Mouse (Mus musculus) left cerebral cortex, adult 11 months (tissue): Measurements from ENCODE around the gene Pex13.

ENCODE experiments used
- DNase-seq: peaks from one replicate; pipeline ENCODE4 v3.0.0; 2022; ENCODE audit warnings: low spot score

Pex13 gene

DNA sequence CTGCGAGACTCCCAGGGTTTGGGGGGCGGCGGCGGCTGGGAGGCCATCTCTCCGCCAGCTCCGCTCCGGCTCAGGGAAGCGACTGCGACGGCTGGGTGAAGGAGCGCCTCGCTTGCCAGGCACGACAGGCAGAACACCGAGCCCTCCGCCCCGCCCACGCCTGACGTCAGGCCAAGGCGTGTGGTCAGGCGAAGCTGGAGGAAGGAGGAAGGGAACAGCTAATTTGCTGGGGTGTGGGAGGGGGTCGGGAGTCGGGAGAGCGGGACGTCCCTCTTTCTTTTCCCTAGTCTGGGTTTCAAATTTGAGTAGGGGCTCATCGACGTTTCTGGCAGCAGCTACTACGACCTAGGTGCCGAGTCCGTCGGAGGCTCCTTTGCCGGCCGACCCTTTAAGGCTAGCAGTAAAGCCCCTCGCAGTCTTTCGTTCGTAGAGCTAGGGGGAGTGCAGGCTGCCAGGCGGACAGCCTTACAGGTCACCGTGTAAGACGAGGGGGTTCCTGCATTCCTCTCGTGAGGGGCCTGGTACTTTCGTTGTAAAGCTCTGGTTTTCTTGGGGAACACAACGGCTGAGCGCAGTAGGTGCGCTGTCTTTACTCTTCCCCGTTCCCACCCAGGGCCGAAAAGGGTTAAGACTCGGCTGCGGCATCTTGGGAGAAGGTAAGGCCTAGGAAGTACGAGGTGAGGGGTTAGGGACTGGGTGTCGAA lies at the start of gene Pex13:
Gene Pex13 (minus strand): TSS at position 162 of the 704 bp plus-strand sequence.
- peak; percentile 79 for DNase-seq

DNA sequence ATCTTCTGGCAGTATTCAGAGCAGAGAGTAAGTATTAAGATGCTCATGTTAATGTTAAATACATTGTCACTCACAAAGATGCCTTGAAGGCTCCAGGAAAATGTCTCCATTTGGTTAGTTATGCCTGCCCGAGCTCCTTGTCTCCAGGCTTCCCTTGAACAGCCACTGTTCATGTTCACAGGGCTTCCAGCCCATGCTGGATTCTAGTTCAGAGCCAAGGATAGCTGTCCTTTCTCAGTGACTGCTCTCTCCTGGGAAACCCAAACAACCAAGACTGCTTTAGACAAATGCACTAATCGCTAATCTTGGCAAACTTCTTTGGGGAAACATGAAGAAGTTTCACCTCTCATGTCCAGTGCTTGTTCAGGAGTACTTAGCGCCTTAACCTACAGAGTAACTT lies 46.5 kb upstream of the Pex13 start:
- no peak for DNase-seq

DNA sequence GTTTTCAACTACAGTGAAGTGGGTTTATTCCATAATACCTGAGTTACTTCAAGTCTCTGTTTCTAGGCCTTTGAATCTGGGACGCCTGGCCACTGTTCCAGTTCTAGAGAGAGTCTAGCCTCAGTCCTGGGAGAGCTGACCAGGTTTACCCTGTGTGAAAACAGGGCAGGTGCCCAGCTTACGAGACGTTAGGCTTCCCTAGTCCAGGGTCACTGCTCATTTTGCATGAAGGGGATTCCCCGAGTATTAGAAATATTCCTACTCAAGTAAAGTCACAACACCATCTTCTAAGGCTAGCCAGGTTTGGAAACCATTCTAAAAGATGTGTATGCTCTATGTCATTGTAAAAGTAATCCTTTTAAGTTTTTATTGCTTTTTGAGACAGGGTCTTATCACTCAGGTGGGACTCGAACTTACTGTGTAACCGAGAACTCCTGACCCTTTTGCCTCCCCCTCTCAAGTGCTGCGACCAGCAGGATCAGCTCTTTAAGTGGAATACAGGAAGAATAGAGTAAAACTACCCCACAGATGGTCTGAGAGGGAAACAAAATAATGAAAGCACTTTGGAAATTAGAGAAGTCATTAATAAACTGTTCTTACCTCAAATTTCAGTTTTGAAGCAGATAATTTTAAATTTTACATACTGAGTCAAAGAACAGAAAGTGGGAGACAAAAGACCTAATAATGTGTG lies 39.0 kb upstream of the Pex13 start:
- no peak for DNase-seq

DNA sequence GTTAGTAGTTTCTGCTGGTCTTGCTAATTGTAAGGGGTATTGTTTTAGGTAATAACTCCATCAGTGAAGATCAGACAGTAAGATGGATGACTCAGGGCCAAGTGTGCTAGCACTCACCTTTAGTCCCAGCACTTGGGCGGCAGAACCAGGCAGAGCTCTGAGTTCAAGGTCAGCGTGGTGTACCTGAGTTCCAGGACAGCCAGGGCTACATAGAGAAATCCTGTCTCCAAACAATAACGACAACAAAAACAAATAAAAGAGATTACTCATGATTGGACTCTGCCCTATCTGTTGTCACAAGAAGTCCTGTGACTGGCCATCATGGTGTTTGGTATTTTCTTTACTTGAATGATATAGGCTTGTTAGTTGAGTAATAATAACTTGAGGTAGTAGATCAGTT lies 36.1 kb upstream of the Pex13 start:
- no peak for DNase-seq

DNA sequence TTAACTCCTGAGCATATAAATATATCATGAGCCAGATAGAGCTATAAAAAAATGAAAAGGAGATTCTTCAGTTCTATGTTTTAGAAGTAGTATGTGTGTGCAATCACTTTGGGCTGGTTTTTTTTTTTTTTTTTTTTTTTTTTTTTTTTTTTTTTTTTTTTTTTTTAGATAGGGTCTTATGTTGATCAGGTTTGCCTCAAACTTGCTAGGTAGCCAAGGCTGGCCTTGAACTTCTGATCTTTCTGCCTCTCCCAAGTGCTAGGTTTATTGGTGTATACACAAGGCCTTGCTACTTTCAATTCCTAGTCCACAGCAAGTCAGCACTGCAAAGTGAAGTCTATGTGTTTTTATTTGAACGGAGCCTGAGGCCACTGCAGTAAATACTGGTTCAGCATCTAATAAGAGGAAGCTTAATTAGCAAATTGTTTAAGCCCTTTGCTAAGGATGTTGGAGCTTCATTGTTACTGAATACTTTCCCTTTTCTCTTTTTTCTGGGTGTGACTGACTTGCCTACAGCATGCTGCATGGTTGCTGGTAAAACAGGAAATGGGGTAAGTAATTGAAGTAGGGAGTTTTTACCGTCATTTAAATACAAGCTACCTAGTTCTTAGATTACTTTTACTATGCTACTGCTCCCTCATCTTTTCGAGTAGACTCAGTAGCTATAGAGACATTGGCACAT lies 33.8 kb upstream of the Pex13 start:
- no peak for DNase-seq

DNA sequence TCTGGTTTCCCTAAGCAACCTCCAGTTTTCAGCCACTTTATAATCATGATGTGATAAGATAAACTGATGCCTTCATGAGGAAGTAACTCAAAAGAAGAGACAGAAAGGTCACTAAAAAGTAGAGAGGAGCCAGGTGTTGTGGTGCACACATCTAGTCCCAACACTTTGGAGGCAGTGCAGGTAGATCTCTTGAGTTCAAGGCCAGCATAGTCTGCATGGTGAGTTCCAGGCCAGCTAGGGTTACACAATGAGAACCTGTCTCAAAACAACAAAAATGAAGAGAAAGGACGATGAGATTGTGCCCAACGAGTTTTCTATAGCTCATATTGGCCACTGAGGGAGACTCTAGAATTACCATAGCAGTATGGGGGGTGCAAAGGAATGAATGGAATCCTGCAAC lies 32.8 kb upstream of the Pex13 start:
- no peak for DNase-seq

DNA sequence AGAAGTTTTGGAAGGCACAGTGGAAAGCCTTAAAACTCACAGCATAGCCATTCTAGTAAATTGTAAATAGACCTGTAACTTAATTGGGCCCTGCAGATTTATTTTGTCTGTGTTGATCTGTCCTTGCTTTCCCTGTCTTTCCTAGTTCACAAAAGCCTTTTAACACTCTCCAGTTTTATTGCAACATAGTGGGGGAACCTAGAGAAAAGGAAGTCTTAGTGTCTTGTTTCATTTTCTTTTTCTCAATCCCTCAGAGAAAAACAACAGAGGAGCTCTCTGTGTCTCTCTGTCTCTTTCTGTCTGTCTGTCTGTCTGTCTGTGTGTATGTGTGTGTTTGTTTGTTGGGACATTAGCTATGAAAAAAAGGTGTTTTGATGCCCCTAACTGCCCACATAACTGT lies 30.1 kb upstream of the Pex13 start:
- no peak for DNase-seq

DNA sequence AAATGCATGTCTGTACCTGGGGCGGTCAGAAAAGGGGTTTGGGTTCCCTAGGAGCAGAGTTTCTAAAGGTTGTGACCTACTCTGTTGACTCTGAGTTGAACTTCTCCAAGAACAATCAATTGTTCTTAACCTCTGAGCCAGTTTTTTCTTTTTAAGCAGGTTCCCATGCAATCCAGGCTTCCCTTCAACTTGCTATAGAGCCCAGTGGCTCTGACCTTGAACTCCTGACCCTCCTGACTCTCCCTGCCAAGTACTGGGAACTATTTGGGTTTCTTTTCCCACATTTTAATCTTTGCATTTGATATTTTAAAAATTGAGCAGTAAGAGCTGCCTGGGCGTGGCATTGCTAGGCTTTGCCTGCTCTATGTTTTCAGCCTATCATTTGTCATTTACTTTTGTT lies 27.5 kb upstream of the Pex13 start:
- no peak for DNase-seq

DNA sequence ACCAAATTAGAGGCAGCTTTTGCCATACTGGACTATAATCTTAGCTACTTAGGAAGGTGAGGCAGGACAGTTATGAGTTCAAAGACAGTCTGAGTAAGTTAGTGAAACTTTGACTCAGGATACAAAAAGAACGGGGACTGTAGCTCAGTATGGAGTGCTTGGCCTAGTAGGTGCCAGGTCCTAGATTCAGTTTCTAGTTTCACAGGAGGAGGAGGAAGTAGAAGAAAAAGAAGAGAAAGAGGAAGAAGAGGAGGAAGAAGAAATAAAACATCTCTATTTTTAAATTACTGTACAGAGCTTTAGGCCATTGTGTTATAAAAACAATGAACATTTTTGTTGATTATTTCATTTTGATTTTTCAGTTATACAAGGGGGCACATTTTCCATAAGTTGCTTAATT lies 22.3 kb upstream of the Pex13 start:
- DNase-seq: no peak

DNA sequence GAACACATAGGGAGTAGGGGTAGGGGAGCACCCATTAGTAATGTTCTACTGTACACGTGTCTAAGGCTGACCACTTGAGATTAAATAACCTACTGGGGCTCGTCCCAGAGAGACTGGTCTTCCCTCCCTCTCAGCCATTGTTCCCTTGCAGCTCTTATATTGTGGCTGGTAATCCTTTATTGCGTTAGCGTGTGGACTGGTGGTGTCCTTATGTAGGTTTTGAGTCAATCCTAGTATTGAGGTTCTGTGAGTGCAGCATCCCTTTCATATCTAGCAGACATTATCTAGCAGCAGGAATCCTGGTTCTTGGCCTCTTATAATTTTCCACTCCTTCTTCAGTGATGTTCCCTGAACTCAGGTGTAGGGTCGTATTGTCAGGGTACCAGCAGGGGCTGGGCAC lies 20.9 kb upstream of the Pex13 start:
- DNase-seq: no peak

DNA sequence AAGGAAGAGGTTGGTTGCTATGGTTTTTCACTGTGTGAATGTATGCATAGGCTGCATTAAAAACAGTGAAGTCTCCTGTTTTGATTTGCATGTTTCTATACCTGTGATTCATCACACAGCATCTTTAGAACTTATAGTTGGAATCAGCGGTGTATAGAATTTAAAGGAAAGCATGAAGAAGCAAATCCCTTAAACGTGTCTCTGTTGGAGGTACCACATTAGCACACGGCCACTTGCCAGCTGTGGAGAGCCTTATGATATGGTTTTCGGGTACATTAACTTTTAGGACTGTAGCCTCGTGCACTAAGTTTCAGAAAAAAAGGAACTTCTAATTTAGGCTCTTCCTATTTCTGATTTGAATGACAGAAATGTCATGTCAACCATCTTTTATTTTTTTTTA lies 16.8 kb upstream of the Pex13 start:
- no peak for DNase-seq

DNA sequence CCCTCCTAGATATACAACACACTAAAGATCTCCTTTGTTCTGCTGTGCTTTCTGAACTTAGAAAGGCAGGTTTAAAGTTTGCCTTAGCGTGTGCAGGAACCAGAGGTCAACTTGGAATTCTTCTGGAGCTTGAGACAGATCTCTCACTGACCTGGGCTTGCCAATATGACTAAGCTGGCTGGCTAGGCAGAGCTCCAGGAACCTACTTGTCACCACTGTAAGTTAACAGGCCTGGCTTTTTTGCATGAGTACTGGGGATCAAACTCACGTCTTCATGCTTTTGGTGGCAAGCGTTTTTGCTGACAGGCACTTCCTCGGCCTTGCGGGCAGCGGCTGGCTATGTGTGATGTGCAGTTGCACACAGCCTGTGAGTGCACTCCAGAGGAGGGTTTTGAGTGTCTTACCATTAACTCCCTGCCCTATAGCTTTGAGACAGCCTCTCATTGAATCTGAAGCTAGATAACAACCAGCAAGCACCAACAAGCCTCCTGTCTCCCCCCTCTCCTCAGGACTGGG lies 14.7 kb upstream of the Pex13 start:
- no peak for DNase-seq

DNA sequence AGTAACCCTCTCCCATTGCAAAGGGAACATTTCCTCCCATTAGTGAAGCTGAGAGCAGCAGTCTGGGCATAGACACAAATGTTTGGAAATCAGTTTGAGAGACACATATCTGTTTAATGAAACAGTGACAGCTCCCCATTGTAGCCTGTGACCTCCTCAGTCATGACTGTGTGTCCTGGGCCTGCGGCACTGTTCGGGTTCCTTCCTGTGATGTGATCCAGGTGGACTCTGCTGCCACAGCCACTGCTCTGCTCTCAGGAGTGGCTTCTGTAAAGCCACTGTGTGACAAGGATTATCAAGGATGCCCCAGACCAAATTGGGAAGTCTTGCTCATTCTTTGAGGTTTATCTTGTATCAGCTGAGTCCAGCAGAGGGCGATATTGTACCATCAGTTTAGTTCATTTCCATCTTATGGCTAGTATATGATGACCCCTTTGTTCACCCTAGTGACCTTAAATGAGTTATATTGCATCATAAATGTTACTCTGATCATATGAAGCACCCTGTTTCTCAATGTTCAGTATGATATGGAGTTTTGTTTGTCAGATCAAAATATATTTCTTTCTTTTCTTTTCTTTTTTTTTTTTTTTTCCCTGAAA lies 13.4 kb upstream of the Pex13 start:
- DNase-seq: peak; percentile 56

DNA sequence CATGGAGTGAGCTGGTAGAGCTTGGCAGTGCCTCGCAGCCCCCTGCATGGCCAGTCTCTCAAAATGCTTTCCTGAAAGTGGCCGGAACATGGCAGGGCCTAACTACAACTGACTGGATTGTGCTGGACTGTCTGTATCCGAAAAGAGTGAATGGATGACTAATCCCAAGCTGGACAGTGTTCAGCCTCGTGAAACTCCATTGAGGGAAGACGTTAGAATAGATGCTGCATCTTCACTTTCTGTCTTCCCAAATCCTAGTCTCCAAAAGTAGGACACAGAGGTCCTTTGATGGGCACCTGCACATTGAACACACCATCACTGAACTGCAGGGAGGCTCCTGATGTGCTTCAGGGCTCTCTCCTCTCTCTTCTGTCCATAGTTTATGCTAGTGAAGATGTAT lies 10.3 kb upstream of the Pex13 start:
- no peak for DNase-seq

DNA sequence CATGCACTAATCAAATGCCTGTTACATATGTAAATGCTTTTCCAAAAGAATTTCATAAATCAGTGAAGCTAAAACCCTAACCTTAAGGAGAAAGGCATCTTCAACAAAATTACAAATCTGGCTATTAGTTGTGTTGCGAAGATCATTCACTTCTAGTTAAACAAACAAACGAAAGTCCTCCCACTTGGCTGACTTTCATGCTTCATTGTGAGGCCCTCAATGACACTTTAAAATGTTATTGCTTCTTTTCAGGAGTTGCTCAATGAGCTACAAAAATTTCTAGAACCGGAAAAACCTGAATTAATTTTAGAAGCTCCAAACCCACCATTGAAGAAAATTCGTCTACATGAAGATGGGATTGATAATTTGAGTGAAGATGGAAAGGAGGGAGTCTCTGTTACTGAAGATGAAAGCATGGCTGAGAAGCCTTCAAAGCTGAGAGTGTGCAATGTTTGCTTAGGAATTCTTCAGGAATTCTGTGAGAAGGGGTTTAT lies 6.5 kb upstream of the Pex13 start:
- no peak for DNase-seq

DNA sequence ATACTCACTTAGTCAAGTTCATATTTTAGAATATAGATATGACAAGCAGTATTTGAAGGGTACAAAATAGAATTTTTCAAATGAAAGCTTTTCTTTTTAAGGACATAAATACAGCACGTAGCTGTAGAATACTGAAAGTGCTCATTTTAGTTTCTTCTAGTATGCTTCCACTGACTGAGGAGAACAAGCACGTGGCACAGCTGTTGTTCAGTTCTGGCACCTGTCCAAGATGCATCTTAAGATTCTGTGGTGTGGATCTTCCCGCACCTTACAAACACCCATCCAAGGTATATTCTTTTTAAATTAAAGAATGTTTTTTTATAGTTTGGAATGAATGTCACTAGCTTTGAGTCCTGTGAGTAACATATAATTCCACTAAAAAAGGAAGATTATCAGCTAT lies 1.4 kb upstream of the Pex13 start:
- DNase-seq: no peak

DNA sequence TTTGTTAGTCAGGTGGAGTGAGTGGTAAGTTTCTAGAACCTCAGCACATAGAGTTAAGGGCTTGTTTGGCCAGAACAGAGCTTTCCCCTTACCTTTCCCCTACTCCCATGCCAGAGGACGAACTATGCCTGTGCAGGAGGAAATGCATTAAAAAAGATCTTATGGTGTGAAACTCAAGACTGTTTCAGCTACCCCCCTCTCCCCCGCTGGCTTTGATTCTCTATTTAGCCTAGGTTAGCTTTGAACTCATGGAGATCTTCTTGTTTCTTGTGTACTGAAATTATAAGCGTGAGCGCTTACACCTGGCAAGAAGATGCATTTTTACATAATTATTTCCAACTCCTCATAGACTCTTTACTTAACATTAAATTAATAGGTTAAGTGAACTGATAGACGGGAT lies 767 bp upstream of the Pex13 start:
- DNase-seq: no peak

DNA sequence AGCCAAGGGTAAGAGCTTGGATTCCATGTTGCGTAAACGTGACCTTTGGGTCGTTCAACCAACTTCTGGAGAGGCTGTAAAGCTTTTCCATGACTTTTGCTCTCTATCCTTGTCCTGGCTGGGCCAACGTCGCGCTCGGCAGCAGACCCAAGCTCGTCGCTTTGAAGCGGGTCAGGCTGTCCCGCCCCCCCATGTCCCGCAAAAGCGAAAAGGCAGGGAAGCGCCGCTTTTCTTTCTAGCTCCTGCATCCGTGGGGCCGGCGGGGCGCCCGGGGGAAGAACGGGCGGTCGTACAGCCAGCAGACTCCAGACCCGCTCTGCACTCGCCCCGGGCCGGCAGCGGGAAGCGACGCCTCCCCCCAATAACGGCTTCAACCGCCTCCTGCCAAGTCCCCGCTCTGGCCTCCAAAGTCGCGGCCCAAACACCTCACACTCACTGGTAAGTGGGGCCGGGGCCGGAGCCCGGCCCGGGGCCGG lies 410 bp downstream of the Pex13 start, which contains the start of gene Pus10:
Gene Pus10 (plus strand): TSS at position 364 of the 476 bp plus-strand sequence.
- DNase-seq: no peak

DNA sequence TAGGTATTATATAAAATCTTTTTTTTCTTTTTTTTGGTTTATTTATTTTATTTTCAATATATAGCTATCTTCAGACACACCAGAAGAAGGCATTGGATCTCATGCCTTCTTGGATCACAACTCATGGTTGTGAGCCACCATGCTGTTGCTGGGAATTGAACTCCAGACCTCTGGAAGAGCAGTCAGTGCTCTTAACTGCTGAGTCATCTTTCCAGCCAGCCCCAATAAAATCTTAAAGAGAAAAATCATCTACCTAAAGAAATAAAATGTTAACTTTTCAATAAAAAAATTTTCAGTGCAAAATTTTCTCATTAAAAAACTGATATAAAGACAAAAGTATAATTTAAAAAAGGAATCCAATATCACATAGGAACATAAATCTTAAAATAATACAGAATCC lies 1.5 kb downstream of the Pex13 start:
- no peak for DNase-seq

DNA sequence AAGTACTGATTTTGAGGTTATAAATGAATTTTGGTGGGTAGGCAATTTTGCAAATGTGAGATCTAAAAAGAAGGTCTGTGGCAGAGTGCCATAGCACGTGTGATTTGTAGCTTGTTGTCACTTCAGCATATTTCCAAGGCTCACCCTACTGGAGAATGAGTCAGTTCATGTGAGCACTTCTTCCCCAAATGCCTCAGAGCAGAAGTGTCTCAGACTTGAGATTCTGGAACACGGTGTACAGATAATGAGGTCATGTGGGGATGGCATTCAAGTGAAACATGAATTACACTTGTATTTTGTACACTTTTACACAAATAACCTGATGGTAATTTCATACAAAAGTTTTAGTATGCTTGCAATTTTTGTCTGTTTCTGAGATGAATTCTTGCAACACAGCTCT lies 8.0 kb downstream of the Pex13 start:
- no peak for DNase-seq

DNA sequence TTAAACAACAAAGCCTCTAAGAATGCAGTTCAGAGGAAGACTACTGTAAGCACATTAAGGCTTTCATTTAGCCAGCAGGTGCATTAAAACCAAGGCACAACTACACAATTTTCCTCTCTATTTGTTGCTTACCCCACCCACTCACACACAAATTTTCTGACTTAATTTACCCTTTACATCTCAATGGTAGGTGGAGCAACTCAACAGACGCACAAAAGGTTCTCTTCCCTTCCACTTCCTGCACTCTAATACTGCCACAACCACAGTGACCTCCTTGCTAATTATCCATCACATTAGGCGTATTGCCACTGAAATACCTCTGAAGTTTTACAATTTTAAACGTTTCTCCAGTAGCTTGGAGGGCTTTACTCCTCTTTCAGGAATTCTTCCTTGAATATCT lies 12.1 kb downstream of the Pex13 start:
- DNase-seq: no peak

DNA sequence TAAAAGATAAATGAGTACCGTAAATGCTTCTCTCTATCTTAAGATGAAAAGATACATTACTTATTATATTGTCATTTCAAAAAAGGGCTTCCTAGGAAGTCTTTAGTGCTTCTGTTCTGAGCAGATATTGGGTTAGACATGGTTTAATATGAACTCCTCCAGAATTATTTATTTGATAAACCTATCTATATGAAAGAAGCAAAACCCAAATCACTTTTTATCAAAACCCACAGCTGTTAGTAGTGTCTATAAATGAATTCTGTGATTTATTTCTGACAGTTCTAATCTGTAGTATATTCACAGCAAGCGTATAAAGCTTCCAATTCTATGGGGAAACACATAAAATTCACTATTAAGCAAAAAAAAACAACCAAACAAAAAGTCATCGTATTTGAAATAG lies 17.9 kb downstream of the Pex13 start:
- DNase-seq: no peak
